Mouse (Mus musculus): Measurements from ENCODE around the gene Tprn. TPM values are rescaled to one million over a fixed set of nuclear protein-coding genes. Genes with fewer than 3 reads are reported as not detected.

Tprn gene
- total RNA-seq, 2 experiments from 2014 or later = 10.8 to 14.6 TPM

DNA sequence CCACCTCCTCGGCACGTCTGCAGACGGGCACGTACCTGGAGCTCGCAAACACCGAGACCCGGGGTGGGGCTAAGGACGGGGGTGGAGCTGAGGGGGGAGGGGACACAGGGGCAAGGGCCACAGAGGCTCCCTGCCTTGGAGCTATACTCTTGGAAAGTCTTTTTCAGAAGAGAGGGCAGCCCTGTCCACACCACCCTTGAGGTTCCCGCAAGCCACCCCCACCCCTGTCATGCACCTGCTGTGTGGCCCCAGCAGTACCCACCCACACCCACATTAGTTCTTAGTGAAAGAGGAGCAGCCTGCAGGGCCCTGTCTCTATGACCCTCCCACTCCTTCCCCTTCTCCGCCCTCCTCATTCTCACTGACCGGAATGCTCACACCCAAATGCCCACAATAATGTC, 49.1 kb downstream of the Tprn start:
- DNase-seq (ENCODE audit: extremely low spot score in 1 of 2, low spot score in 2 of 2) = no peak
- intact Hi-C loops (cut with DNase I) = no loop called here

DNA sequence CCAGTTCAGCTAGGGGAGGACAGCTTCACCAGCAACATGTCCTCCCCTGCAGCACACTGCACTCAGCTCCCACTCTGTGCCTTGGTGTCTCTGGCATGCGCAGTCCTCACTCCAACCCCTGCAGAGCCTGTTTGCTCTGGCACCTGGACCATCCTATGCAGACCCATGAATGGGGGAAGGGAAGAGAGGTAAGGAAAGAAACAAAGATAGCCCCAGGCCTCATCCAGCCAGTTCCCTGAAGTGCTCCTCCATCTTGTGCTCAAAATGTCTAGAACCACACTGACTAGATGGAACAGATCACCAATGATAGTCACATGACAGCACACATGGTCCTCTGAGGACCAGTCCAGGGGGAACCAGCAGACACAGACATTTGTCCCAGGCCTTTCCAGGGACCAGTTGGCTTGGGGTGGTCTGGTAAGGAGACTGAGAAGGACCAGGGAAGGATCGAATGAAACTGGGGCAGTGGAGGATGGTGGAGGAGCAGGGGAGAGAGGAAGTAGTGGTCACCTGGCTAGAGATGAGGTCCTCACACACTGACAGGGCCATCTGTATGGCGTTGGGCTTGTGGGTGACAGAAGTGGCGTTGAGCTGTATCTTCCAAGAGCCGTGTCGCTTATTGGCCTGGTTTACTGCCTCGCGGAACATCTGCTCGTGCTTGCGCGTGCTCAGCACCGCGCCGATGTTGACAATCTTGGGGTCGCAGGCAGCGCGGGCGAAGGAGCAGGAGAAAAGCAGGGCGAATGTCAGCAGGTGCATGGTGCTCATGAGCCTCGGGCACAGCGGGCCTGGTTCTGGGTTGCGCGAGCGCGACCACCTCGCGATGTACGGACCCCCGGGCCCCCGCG, 55.9 kb downstream of the Tprn start:
- no peak for DNase-seq (ENCODE audit: extremely low spot score in 1 of 2, low spot score in 2 of 2)
- intact Hi-C loops (cut with DNase I) = no loop called here

DNA sequence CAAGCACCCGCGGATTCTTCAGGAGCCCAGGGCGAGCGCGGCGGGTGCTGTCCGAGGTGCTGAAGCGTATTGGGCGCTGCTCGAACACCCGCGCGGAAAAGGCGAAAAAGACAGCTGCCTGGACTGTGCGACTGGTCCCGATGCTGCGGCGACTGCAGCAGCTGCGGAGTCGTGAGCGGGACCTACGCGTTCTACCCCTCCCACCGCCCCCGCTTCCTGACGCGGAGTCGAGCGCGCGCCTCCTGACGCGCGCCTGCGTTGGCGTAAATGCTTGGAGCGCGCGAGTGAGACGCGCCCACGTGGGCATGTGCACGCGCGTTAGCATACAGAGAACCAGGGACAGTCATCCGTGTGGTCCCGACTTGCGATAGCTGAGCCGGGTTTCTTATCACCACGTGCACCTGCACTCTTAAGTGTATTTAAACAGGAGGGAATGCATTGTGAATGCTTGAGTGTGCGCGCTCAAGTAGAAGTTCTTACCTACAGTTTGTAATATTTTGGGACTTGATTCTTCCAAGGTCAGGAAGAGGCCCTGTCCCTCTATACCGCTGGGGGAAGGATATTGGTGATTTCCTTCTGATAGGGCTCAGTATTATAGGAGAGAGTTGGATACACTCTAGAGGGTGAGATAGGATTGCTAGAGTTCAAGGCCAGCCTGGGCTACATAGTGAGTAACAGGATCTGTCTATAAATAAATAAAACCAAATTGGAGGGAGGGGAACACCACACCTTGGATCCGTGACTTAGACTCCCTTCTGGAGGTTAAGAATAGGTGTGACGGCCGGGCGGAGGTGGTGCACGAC, 56.8 kb downstream of the Tprn start, which contains the start of gene Grin1:
Gene Grin1 (minus strand): TSS at position 217 of the 803 bp plus-strand sequence.
- peak; percentile 88 for DNase-seq (ENCODE audit: extremely low spot score in 1 of 2, low spot score in 2 of 2)
- intact Hi-C loops (cut with DNase I) = no loop called here

Other genes starting within 250 kb of the Tprn start
- 100 to 1,000 TPM; 566 to 585 TPM for gene Nsmf, start 208.3 kb upstream of the Tprn start, total RNA-seq (2021)
- not detected for gene Entpd8, start 182.3 kb upstream of the Tprn start, total RNA-seq (2021)
- gene Noxa1, start 167.5 kb upstream of the Tprn start, total RNA-seq (2021) = not detected
- gene Nrarp, start 81.9 kb upstream of the Tprn start, total RNA-seq (2021) = 10 to 100 TPM; 34.5 to 41.9 TPM
- gene Tor4a, start 65.7 kb upstream of the Tprn start, total RNA-seq (2021) = 1 to 10 TPM; 1.8 to 1.9 TPM
- gene Nelfb, start 51.1 kb upstream of the Tprn start, total RNA-seq (2021) = 10 to 100 TPM; 51.1 to 56.9 TPM
- not detected for gene Stpg3, start 48.0 kb upstream of the Tprn start, total RNA-seq (2021)
- not detected for gene Fam166a, start 43.9 kb upstream of the Tprn start, total RNA-seq (2021)
- gene Tubb4b, start 37.9 kb upstream of the Tprn start, total RNA-seq (2021) = 100 to 1,000 TPM; 484 to 492 TPM
- gene Slc34a3, start 28.3 kb upstream of the Tprn start, total RNA-seq (2021) = not detected
- gene Rnf224, start 25.8 kb upstream of the Tprn start, total RNA-seq (2021) = not detected
- gene Rnf208, start 20.4 kb upstream of the Tprn start, total RNA-seq (2021) = 100 to 1,000 TPM; 229 to 231 TPM
- gene Cysrt1, start 20.2 kb upstream of the Tprn start, total RNA-seq (2021) = not detected
- gene AL732309.1, start 15.8 kb upstream of the Tprn start, total RNA-seq (2021) = 1 to 10 TPM in 1 of 2 experiments, not detected in 1; 2.4 TPM
- 10 to 100 TPM; 30.5 to 31.4 TPM for gene Tmem203, start 7.2 kb upstream of the Tprn start, total RNA-seq (2021)
- gene Ssna1, start 9.8 kb downstream of the Tprn start, total RNA-seq (2021) = 10 to 100 TPM; 72.1 to 81.0 TPM
- 10 to 100 TPM; 79.7 to 85.1 TPM for gene Anapc2, start 9.9 kb downstream of the Tprn start, total RNA-seq (2021)
- not detected for gene Tmem210, start 25.5 kb downstream of the Tprn start, total RNA-seq (2021)
- not detected for gene Lrrc26, start 27.3 kb downstream of the Tprn start, total RNA-seq (2021)
- gene Grin1, start 56.6 kb downstream of the Tprn start, total RNA-seq (2021) = 100 to 1,000 TPM; 386 to 400 TPM
- gene Man1b1, start 69.7 kb downstream of the Tprn start, total RNA-seq (2021) = 10 to 100 TPM; 57.6 to 64.0 TPM
- 10 to 100 TPM; 24.7 to 28.5 TPM for gene Dpp7, start 93.7 kb downstream of the Tprn start, total RNA-seq (2021)
- 10 to 100 TPM in 1 of 2 experiments, 1 to 10 TPM in 1; 6.3 to 12.1 TPM for gene Uap1l1, start 103.1 kb downstream of the Tprn start, total RNA-seq (2021)
- 1 to 10 TPM; 9.6 to 9.9 TPM for gene Sapcd2, start 109.7 kb downstream of the Tprn start, total RNA-seq (2021)
- 10 to 100 TPM; 12.2 to 15.6 TPM for gene Entpd2, start 133.3 kb downstream of the Tprn start, total RNA-seq (2021)
- 100 to 1,000 TPM; 401 to 408 TPM for gene Npdc1, start 136.7 kb downstream of the Tprn start, total RNA-seq (2021)
- under 1 TPM; 0.22 to 0.41 TPM for gene Fut7, start 160.6 kb downstream of the Tprn start, total RNA-seq (2021)
- 100 to 1,000 TPM; 113 to 121 TPM for gene Abca2, start 166.1 kb downstream of the Tprn start, total RNA-seq (2021)
- gene Clic3, start 194.2 kb downstream of the Tprn start, total RNA-seq (2021) = under 1 TPM in 1 of 2 experiments, not detected in 1; 0.87 TPM
- 10 to 100 TPM; 72.0 to 79.5 TPM for gene Paxx, start 198.5 kb downstream of the Tprn start, total RNA-seq (2021)
- 1,000 to 10,000 TPM; 1,004 to 1,053 TPM for gene Ptgds, start 207.4 kb downstream of the Tprn start, total RNA-seq (2021)
- gene Lcn12, start 231.3 kb downstream of the Tprn start, total RNA-seq (2021) = not detected
- 100 to 1,000 TPM; 127 TPM for gene Fbxw5, start 238.1 kb downstream of the Tprn start, total RNA-seq (2021)
- 1 to 10 TPM; 1.2 to 2.3 TPM for gene C8g, start 239.1 kb downstream of the Tprn start, total RNA-seq (2021)